Mouse (Mus musculus) kidney, adult 2 months (tissue): ENCODE data around the gene Irs2. TPM values are rescaled to one million over a fixed set of nuclear protein-coding genes. Genes with fewer than 3 reads are reported as not detected.

ENCODE experiments used
- DNase-seq: peaks from one replicate; pipeline ENCODE4 v3.0.0; 2021
- H3K27ac ChIP-seq: fragments of 200-500 bp; 2 replicates; pipeline ENCODE4 v1.5.1; 2012; ENCODE audit warnings: low read depth, low read length, control low read depth, inconsistent platforms; ENCODE audit not compliant: insufficient read depth
- H3K27me3 ChIP-seq: fragments of 200-500 bp; replicated peaks from 2 replicates; pipeline ENCODE4 v1.6.1; 2012; ENCODE audit warnings: mild to moderate bottlenecking, moderate library complexity, low read length, inconsistent platforms; ENCODE audit not compliant: control insufficient read depth, insufficient read depth
- H3K36me3 ChIP-seq: fragments of 200-500 bp; 2 replicates; pipeline ENCODE4 v1.6.1; 2012; ENCODE audit warnings: mild to moderate bottlenecking, moderate library complexity, low read length, inconsistent platforms; ENCODE audit not compliant: control insufficient read depth, insufficient read depth
- H3K4me1 ChIP-seq: fragments of 200-500 bp; 2 replicates; pipeline ENCODE4 v1.6.1; 2011; ENCODE audit warnings: low read length; ENCODE audit not compliant: control insufficient read depth, insufficient read depth
- H3K4me3 ChIP-seq: fragments of 200-500 bp; 2 replicates; pipeline ENCODE4 v1.5.1; 2011; ENCODE audit warnings: mild to moderate bottlenecking, low read depth, low read length, control low read depth; ENCODE audit not compliant: insufficient read depth
- CTCF ChIP-seq: fragments of 200-500 bp; conservative IDR thresholded peaks from 2 replicates; pipeline ENCODE4 v1.5.1; 2011; ENCODE audit warnings: low read depth, mild to moderate bottlenecking, control low read depth, low read length, moderate library complexity, mixed read lengths; ENCODE audit not compliant: insufficient read depth, insufficient read length
- POLR2A ChIP-seq: fragments of 200-500 bp; IDR thresholded peaks from one replicate; pipeline ENCODE4 v1.6.1; 2011; ENCODE audit warnings: low read depth, low read length, control low read depth
- WGBS: fragments of 180-500 bp; shearing (Covaris S2); methylation state at CpG from one replicate; pipeline ENCODE4 v1.1.7; 2018; 5-methylcytosine and 5-hydroxymethylcytosine counted together
- polyA plus RNA-seq: library from polyadenylated mRNA; depleted of rRNA; stranded (reverse); fragments of >200 nt; gene quantifications from 2 replicates; pipeline ENCODE4 v1.2.3, GENCODE M21; 2012

Irs2 gene
- polyA plus RNA-seq, 1 experiment, result 10.4 TPM

- WGBS, result 53% methylated on average over 5 of the region's 5 CpGs
- H3K4me1 ChIP-seq, result peaks cover 14% of the 10 kb centered on the region
- H3K27me3 ChIP-seq, result no peaks in the 10 kb centered on the region
These were observed 55.6 kb downstream of the Irs2 start for GRCm38 (mm10) chr8:10952706-10953105.

GRCm38 (mm10) chr8:10952235-10952634 is 56.0 kb downstream of the Irs2 start:
- 93% methylated on average over 2 of the region's 2 CpGs for WGBS
- no peak for DNase-seq
- no peaks in the 10 kb centered on the region for H3K36me3 ChIP-seq
- TF ChIP-seq CTCF, result no peak
- TF ChIP-seq POLR2A, result no peak
- no peaks in the 10 kb centered on the region for H3K27me3 ChIP-seq
- no peak overlapping the region for H3K27ac ChIP-seq
- peaks cover 14% of the 10 kb centered on the region for H3K4me1 ChIP-seq
- no peak overlapping the region for H3K4me3 ChIP-seq

More at GRCm38 (mm10) chr8:10952706-10953105, 55.6 kb downstream of the Irs2 start:
- no peak overlapping the region for H3K4me3 ChIP-seq
- DNase-seq, result no peak
- H3K27ac ChIP-seq, result no peak overlapping the region
- TF ChIP-seq CTCF (no peak), POLR2A (no peak)
- no peaks in the 10 kb centered on the region for H3K36me3 ChIP-seq

GRCm38 (mm10) chr8:10951567-10951966 is 56.7 kb downstream of the Irs2 start:
- Histone ChIP-seq H3K36me3 (no peaks in the 10 kb centered on the region), H3K4me1 (peaks cover 13% of the 10 kb centered on the region), H3K4me3 (no peak overlapping the region), H3K27ac (no peak overlapping the region), H3K27me3 (no peaks in the 10 kb centered on the region)
- 76% methylated on average over 4 of the region's 4 CpGs for WGBS
- no peak for TF ChIP-seq CTCF
- TF ChIP-seq POLR2A, result no peak
- DNase-seq, result no peak

GRCm38 (mm10) chr8:10945939-10946740 is 62.1 kb downstream of the Irs2 start:
- Histone ChIP-seq H3K27me3 (no peaks in the 10 kb centered on the region), H3K27ac (no peak overlapping the region), H3K4me1 (peaks cover 5% of the 10 kb centered on the region; the same call in 1 of the 2 replicates), H3K36me3 (no peaks in the 10 kb centered on the region), H3K4me3 (no peak overlapping the region)
- peak; percentile 97 for DNase-seq
- WGBS, result 9% methylated on average over 23 of the region's 23 CpGs
- TF ChIP-seq CTCF, result no peak
- no peak for TF ChIP-seq POLR2A

- Histone ChIP-seq H3K4me3 (no peak overlapping the region), H3K27ac (no peak overlapping the region)
- 72% methylated on average over 2 of the region's 2 CpGs for WGBS
These were observed 62.8 kb downstream of the Irs2 start for GRCm38 (mm10) chr8:10945490-10945889.

GRCm38 (mm10) chr8:10943314-10944060 is 64.8 kb downstream of the Irs2 start:
- Histone ChIP-seq H3K27me3 (no peaks in the 10 kb centered on the region), H3K36me3 (no peaks in the 10 kb centered on the region), H3K4me1 (peaks cover 5% of the 10 kb centered on the region; the same call in 1 of the 2 replicates), H3K4me3 (no peak overlapping the region), H3K27ac (no peak overlapping the region)
- WGBS, result 83% methylated on average over 9 of the region's 9 CpGs
- no peak for DNase-seq
- no peak for TF ChIP-seq POLR2A

More at GRCm38 (mm10) chr8:10945490-10945889, 62.8 kb downstream of the Irs2 start:
- TF ChIP-seq POLR2A (no peak), CTCF (no peak)
- peaks cover 5% of the 10 kb centered on the region; the same call in 1 of the 2 replicates for H3K4me1 ChIP-seq
- DNase-seq, result no peak
- no peaks in the 10 kb centered on the region for H3K36me3 ChIP-seq
- no peaks in the 10 kb centered on the region for H3K27me3 ChIP-seq

- H3K4me1 ChIP-seq, result peaks cover 18% of the 10 kb centered on the region
- TF ChIP-seq CTCF (no peak), POLR2A (no peak)
- no peaks in the 10 kb centered on the region for H3K27me3 ChIP-seq
- H3K4me3 ChIP-seq, result no peak overlapping the region
- WGBS, result 74% methylated on average over 6 of the region's 6 CpGs
- H3K36me3 ChIP-seq, result no peaks in the 10 kb centered on the region
- no peak for DNase-seq
- no peak overlapping the region for H3K27ac ChIP-seq
These were observed 68.4 kb downstream of the Irs2 start for GRCm38 (mm10) chr8:10939883-10940282.
